Mouse (Mus musculus) intestine, postnatal 0 days (tissue): ENCODE data around the gene Col4a4. TPM values are rescaled to one million over a fixed set of nuclear protein-coding genes. Genes with fewer than 3 reads are reported as not detected.

Experiments used
- ATAC-seq: fragments of 200-750 bp; cut with Nextera tagmentation; 2 replicates; pipeline ENCODE4 v1.8.0; 2017; ENCODE audit warnings: mild to moderate bottlenecking, moderate TSS enrichment, moderate library complexity
- H3K27ac ChIP-seq: fragments of 300-500 bp; sonication (generic); 2 replicates; pipeline ENCODE4 v1.5.1; 2014; ENCODE audit warnings: mild to moderate bottlenecking, low read depth, low read length, moderate library complexity
- H3K27me3 ChIP-seq: fragments of 300-500 bp; sonication (generic); replicated peaks from 2 replicates; pipeline ENCODE4 v1.6.1; 2014; ENCODE audit warnings: low read length, mixed read lengths; ENCODE audit not compliant: control insufficient read depth, insufficient read depth
- H3K36me3 ChIP-seq: fragments of 300-500 bp; sonication (generic); 2 replicates; pipeline ENCODE4 v1.6.1; 2014; ENCODE audit warnings: mild to moderate bottlenecking, moderate library complexity; ENCODE audit not compliant: control insufficient read depth, insufficient read depth
- H3K4me1 ChIP-seq: fragments of 300-500 bp; sonication (generic); replicated peaks from 2 replicates; pipeline ENCODE4 v1.6.1; 2014; ENCODE audit warnings: antibody characterized with exemption, low read length, mixed read lengths; ENCODE audit not compliant: control insufficient read depth, insufficient read depth
- H3K4me2 ChIP-seq: fragments of 300-500 bp; sonication (generic); replicated peaks from 2 replicates; pipeline ENCODE4 v1.6.1; 2014; ENCODE audit warnings: low read depth, mild to moderate bottlenecking, moderate library complexity
- H3K4me3 ChIP-seq: fragments of 300-500 bp; sonication (generic); 2 replicates; pipeline ENCODE4 v1.5.1; 2014; ENCODE audit warnings: low read depth, low read length
- H3K9ac ChIP-seq: fragments of 300-500 bp; sonication (generic); 2 replicates; pipeline ENCODE4 v1.6.1; 2014; ENCODE audit warnings: mild to moderate bottlenecking, low read depth, low read length
- H3K9me3 ChIP-seq: fragments of 300-500 bp; sonication (generic); 2 replicates; pipeline ENCODE4 v1.6.1; 2016; ENCODE audit warnings: mixed run types; ENCODE audit not compliant: control insufficient read depth
- CTCF ChIP-seq: sonication (generic); IDR thresholded peaks from 2 replicates; pipeline ENCODE4 v1.5.1; 2016; ENCODE audit warnings: low read depth, mild to moderate bottlenecking, control low read depth, antibody characterized with exemption, moderate library complexity
- WGBS: fragments of 180-500 bp; shearing (Covaris S2); extraction: QIAGEN DNeasy Blood & Tissue Kit; methylation state at CpG from one replicate; pipeline ENCODE4 v1.1.7; 2014; 5-methylcytosine and 5-hydroxymethylcytosine counted together
- polyA plus RNA-seq: library from polyadenylated mRNA; unstranded; fragments of >200 nt; fragmentation: Nextera tagmentation; extraction: Ambion mirVana; gene quantifications from 2 replicates; pipeline ENCODE4 v1.2.1, GENCODE M21; 2015

Col4a4 gene
- polyA plus RNA-seq, 1 experiment from 2014 or later, result 0.10 TPM

DNA sequence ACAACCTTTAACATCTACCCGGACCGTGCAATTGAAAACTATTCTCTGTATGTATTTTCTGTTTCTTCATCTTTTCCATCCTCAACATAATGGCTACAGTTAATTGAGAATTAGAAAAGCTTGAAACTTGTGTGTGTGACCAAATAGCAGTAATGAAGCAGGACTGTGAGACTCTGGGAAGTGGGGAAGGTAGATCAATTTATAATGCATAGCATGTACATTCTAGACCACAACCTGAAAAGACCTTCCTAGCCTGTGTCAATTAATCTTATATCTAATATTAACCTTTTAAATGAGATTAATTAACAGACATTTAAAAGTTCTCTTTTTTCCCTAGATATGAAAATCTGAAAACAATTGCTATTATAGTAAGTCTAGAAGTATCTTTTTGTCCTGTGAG lies 42.7 kb downstream of the Col4a4 start:
- no peak for TF ChIP-seq CTCF
- Histone ChIP-seq H3K27me3 (no peaks in the 10 kb centered on the region), H3K4me3 (no peak overlapping the region), H3K36me3 (no peaks in the 10 kb centered on the region), H3K9me3 (no peaks in the 10 kb centered on the region), H3K4me1 (no peaks in the 10 kb centered on the region), H3K4me2 (no peak overlapping the region), H3K27ac (no peak overlapping the region), H3K9ac (no peak overlapping the region)
- 77% methylated on average over 2 of the region's 2 CpGs for WGBS
- no peak for ATAC-seq

DNA sequence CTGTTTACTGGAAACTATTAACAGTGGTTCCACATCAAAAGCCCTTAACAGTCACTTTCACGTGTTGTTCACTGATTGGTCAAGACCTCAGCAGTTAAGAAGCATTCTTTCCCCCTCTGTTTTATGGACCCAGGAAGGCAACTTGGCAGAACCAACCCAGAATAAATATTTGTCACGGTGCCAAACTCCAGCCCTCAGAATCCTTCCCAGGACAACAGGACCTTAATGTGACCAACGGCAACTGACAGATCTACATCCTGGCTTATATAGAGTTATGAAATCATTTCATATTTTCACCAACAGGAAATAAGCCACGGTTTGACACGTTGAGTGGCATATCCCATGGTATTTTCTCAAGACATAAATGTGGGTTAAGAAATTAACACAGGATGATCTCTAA lies 46.6 kb downstream of the Col4a4 start:
- no peak for ATAC-seq

DNA sequence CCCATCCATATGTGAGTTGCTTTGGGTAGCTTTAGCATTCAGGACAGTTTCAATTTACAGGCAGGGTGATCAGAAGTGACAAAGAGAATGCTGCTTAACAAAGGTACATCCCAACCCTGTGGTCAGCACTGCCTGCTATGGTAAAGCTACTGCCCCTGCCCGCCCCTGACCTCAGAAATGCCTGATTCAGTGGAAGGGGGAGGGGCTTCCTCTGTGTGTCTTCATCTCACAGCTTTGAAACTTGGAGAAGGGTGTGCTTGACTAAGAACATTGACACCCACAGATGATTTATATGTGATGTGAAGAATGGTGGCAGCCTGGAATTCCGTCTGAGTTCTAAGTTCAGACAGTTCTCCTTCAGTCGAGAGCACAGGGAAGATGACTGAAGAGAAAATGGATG lies 48.8 kb downstream of the Col4a4 start:
- TF ChIP-seq CTCF, result no peak
- no peak for ATAC-seq

More for the DNA sequence above, 46.6 kb downstream of the Col4a4 start:
- Histone ChIP-seq H3K27ac (no peak overlapping the region), H3K9me3 (no peaks in the 10 kb centered on the region), H3K4me3 (no peak overlapping the region), H3K36me3 (no peaks in the 10 kb centered on the region), H3K4me1 (no peaks in the 10 kb centered on the region), H3K27me3 (no peaks in the 10 kb centered on the region), H3K4me2 (no peak overlapping the region), H3K9ac (no peak overlapping the region)
- TF ChIP-seq CTCF, result no peak
- 66% methylated on average over 5 of the region's 5 CpGs for WGBS

DNA sequence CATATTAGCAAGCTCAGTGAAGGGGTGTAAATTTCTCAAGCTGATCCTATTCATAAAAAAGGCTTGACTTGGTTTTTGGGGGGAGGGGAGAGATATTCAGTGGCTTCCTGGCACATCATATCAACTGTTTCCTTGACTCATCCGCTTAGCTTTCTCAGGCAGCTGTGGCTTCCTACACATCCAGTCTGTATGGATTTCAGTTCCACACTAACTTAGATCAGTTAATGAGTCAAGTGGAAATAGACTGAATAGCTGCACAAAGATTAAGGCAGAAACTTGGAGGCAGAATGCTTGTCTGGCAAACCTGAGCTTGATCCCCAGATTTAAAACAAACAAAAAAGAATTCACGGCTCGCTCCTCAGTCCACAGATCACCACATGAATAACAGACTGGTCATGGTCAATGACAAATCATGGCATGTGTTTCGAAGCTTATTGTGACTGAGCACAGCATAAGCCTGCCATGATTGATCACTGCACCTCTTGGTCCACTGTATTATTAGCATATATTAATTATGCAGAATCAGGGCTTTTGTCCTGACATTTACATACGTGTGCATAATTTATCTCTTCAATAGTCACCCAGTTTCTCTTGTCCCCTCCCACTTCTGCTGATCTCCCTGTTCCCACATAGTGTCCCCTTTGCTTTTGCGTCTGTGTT lies 50.0 kb downstream of the Col4a4 start:
- no peak for TF ChIP-seq CTCF
- Histone ChIP-seq H3K27ac (no peak overlapping the region), H3K36me3 (no peaks in the 10 kb centered on the region), H3K4me2 (no peak overlapping the region), H3K27me3 (no peaks in the 10 kb centered on the region), H3K9ac (no peak overlapping the region), H3K4me3 (no peak overlapping the region), H3K9me3 (no peaks in the 10 kb centered on the region), H3K4me1 (no peaks in the 10 kb centered on the region)
- no peak for ATAC-seq
- WGBS, result 65% methylated on average over 6 of the region's 6 CpGs

More for the DNA sequence above, 48.8 kb downstream of the Col4a4 start:
- Histone ChIP-seq H3K4me2 (no peak overlapping the region), H3K27ac (no peak overlapping the region), H3K27me3 (no peaks in the 10 kb centered on the region), H3K36me3 (no peaks in the 10 kb centered on the region), H3K4me1 (no peaks in the 10 kb centered on the region), H3K9me3 (no peaks in the 10 kb centered on the region), H3K4me3 (no peak overlapping the region), H3K9ac (no peak overlapping the region)
- 63% methylated on average over 3 of the region's 3 CpGs for WGBS

DNA sequence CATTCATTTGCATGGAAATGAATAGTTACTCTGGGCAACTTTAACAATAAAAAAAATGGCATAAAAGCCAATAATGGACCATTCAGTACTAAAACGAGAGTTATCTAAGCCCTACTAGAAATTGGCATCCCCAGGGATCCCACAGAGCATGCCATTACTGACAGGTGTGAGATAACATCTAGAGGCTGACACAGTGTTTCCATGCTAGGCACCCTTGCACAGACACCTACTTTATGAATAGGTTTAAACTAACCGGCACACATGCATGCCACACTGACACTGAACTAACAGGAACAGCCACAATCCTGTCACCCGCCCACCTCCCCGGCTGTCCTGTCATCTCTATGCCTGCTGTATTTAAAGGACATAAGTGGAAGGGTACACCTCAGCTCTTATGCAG lies 58.7 kb downstream of the Col4a4 start:
- H3K27ac ChIP-seq, result no peak overlapping the region
- no peak overlapping the region for H3K4me3 ChIP-seq
- H3K27me3 ChIP-seq, result no peaks in the 10 kb centered on the region
- H3K9ac ChIP-seq, result no peak overlapping the region
- ATAC-seq, result no peak
- H3K9me3 ChIP-seq, result no peaks in the 10 kb centered on the region
- WGBS, result 76% methylated on average over 4 of the region's 4 CpGs
- no peak for TF ChIP-seq CTCF
- no peak overlapping the region for H3K4me2 ChIP-seq
- no peaks in the 10 kb centered on the region for H3K36me3 ChIP-seq
- H3K4me1 ChIP-seq, result no peaks in the 10 kb centered on the region

DNA sequence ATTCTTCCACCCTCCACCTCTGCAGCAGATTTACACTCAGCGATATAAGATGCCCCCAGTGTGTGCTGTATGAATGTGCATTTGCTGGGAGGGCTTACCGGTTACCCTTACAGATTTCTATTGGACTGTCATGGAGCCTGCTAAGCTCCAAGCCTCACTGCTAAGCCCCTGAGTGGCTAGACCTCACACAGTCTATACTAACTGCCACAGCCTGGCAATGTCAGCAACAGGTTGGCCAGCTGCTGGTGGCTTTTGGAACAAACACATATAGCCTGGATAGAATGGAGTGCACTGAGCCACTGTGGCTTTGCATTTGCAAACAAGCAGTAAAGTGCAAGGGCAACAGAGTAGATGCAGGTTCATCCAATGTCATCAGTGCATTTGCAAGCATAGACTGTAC lies 94.7 kb downstream of the Col4a4 start:
- 64% methylated on average over 2 of the region's 2 CpGs for WGBS
- H3K27me3 ChIP-seq, result no peaks in the 10 kb centered on the region

More for the DNA sequence above, 94.7 kb downstream of the Col4a4 start:
- H3K27ac ChIP-seq, result no peak overlapping the region
- TF ChIP-seq CTCF, result no peak
- no peaks in the 10 kb centered on the region for H3K4me1 ChIP-seq
- H3K9me3 ChIP-seq, result no peaks in the 10 kb centered on the region
- H3K36me3 ChIP-seq, result no peaks in the 10 kb centered on the region
- ATAC-seq, result no peak
- no peak overlapping the region for H3K4me3 ChIP-seq
- no peak overlapping the region for H3K4me2 ChIP-seq
- no peak overlapping the region for H3K9ac ChIP-seq
